Mouse (Mus musculus): ENCODE results near the gene Gm3252. TPM values are rescaled to one million over a fixed set of nuclear protein-coding genes. Genes with fewer than 3 reads are reported as not detected.
A peak's percentile ranks its signal among the peaks of the same experiment; 100 is the strongest.
"Not testable (repeated sequence)": the region's sequence is repeated elsewhere in the genome, so short reads cannot be mapped to it uniquely, and the experiment has no call there.

The Gm3252 gene
- polyA plus RNA-seq (2015; fragmentation: Nextera tagmentation; extraction: Ambion mirVana) = 0.08 and 0.25 TPM in 2 replicates

DNA sequence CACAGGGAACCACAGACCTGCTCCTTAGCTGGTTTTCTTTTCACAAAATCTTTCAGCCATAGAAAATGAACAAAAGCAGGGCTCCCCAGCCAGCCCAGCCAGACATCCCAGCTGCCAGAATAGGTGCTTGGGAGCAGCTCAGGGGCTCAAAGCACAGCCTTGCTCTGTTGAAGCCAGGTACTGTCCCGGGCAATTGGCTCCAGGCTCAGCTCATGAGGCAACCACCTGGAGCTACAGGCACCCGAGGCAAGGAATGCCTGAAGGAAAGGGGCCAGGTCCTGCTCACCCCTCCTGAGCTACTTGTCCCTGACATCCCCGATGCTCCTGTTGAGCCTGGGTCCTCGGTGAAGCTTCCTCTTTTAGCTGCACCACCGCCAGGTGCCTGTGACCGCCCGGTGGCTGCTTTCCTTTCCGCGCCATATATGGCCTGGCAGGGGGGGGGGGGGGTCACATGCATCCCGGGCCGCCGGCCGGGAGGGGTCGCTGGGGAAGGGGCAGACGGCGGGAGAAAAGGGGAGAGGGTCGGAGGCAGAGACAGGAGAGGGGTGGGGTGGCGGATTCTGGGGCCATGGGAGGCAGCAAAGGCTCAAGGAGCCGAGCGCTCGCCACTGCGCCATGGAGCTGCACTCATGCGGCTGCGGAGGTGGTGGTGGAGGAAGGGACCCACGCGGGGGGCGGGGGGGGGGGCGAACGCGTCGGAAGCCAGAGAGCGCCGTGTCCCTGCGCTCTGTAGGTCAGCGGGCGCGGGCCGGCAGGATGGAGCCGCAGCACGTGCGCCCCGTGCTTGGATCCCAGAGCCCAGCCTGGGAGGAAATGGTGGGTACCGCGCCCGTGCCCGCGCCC, at the start of gene Gm3252:
Gm3252 (plus strand) TSS at position 738 of the 843 bp plus-strand sequence.
- H3K27me3 ChIP-seq; H3K9ac ChIP-seq; H3K4me1 ChIP-seq; H3K9me3 ChIP-seq (replicated peaks); ATAC-seq (replicated peaks; ENCODE audit: low FRiP score); H3K27ac ChIP-seq; H3K36me3 ChIP-seq: not testable (repeated sequence)
- Histone ChIP-seq H3K4me3 (replicated peaks) (peak within 1 kb of the TSS; percentile 27), H3K4me2 (peak within 1 kb of the TSS; percentile 52)
- WGBS = 6% methylated on average over 7 of the region's 47 CpGs

DNA sequence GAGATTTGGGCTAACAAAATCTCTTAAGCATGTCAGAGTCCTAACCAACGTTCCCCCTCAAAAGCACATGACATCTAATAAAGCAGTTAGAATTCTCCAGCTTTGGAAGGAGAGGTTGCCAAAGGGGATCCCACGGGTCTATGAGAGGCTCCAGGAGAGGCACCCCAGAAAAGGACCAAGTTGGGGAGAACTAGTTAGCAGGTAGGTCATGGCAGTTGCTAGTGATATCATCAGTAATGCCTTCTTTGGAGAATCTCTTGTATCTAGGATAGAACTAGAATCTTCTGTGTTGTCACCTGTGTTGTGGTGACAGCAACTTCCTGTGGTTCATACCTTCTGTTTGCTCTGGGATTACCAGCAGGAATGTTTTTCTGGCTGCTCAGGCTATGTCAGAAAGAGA, 17.6 kb upstream of the Gm3252 start, which contains the start of gene Gm7876:
Gm7876 (plus strand) TSS at position 301 of the 400 bp plus-strand sequence.
- H3K9ac ChIP-seq; H3K36me3 ChIP-seq; H3K27me3 ChIP-seq; ATAC-seq (replicated peaks; ENCODE audit: low FRiP score); H3K4me3 ChIP-seq (replicated peaks); H3K9me3 ChIP-seq (replicated peaks); H3K4me1 ChIP-seq; H3K27ac ChIP-seq; H3K4me2 ChIP-seq: not testable (repeated sequence)
- WGBS = 89% methylated on average over 1 of the region's 2 CpGs

DNA sequence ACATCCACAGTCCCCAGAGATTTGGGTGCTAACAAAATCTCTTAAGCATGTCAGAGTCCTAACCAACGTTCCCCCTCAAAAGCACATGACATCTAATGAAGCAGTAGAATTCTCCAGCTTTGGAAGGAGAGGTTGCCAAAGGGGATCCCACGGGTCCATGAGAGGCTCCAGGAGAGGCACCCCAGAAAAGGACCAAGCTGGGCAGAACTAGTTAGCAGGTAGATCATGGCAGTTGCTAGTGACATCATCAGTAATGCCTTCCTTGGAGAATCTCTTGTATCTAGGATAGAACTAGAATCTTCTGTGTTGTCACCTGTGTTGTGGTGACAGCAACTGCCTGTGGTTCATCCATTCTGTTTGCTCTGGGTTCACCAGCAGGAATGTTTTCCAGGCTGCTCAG, 49.5 kb downstream of the Gm3252 start, which contains the start of gene Gm9602:
Gm9602 (plus strand) TSS at position 301 of the 400 bp plus-strand sequence.
- 75% methylated on average over 1 of the region's 2 CpGs for WGBS
- not testable (repeated sequence) for H3K4me1 ChIP-seq; H3K27ac ChIP-seq; H3K9me3 ChIP-seq (replicated peaks); H3K9ac ChIP-seq; H3K36me3 ChIP-seq; H3K4me3 ChIP-seq (replicated peaks); H3K4me2 ChIP-seq; H3K27me3 ChIP-seq; ATAC-seq (replicated peaks; ENCODE audit: low FRiP score)

Other genes with a start within 250 kb of the Gm3252 start
- not detected in 2 replicates for gene Gm3182, start 245.0 kb upstream of the Gm3252 start, polyA plus RNA-seq (2015; fragmentation: Nextera tagmentation; extraction: Ambion mirVana)
- not detected in 2 replicates for gene Gm3047, start 171.4 kb upstream of the Gm3252 start, polyA plus RNA-seq (2015; fragmentation: Nextera tagmentation; extraction: Ambion mirVana)
- gene Gm8159, start 94.4 kb upstream of the Gm3252 start, polyA plus RNA-seq (2015; fragmentation: Nextera tagmentation; extraction: Ambion mirVana) = not detected in 2 replicates
- 0.17 TPM in 1 of 2 replicates, not detected in the other for gene Gm3239, start 62.6 kb upstream of the Gm3252 start, polyA plus RNA-seq (2015; fragmentation: Nextera tagmentation; extraction: Ambion mirVana)
- gene Gm7876, start 17.5 kb upstream of the Gm3252 start, polyA plus RNA-seq (2015; fragmentation: Nextera tagmentation; extraction: Ambion mirVana) = not detected in 2 replicates
- not detected in 2 replicates for gene Gm9602, start 49.6 kb downstream of the Gm3252 start, polyA plus RNA-seq (2015; fragmentation: Nextera tagmentation; extraction: Ambion mirVana)
- gene Gm3269, start 111.3 kb downstream of the Gm3252 start, polyA plus RNA-seq (2015; fragmentation: Nextera tagmentation; extraction: Ambion mirVana) = not detected in 2 replicates
- 0.53 TPM in 1 of 2 replicates, not detected in the other for gene Gm3264, start 128.8 kb downstream of the Gm3252 start, polyA plus RNA-seq (2015; fragmentation: Nextera tagmentation; extraction: Ambion mirVana)
- gene Gm3278, start 165.6 kb downstream of the Gm3252 start, polyA plus RNA-seq (2015; fragmentation: Nextera tagmentation; extraction: Ambion mirVana) = not detected in 2 replicates

Measured in kidney, embryonic 15.5 days (tissue).